Mouse (Mus musculus) adrenal gland, adult 8-10 months (tissue): ENCODE measurements around the gene Tcp11. TPM values are rescaled to one million over a fixed set of nuclear protein-coding genes. Genes with fewer than 3 reads are reported as not detected.

Experiments
- DNase-seq: peaks from one replicate; pipeline ENCODE4 v3.0.0; 2022
- total RNA-seq, 4 experiments: library from RNA; stranded (reverse); gene quantifications; 2 replicates each; pipeline ENCODE4 v1.2.4; 2022

Gene Tcp11
- total RNA-seq, 4 experiments from 2014 or later = 0.46 TPM; not detected in 3

DNA sequence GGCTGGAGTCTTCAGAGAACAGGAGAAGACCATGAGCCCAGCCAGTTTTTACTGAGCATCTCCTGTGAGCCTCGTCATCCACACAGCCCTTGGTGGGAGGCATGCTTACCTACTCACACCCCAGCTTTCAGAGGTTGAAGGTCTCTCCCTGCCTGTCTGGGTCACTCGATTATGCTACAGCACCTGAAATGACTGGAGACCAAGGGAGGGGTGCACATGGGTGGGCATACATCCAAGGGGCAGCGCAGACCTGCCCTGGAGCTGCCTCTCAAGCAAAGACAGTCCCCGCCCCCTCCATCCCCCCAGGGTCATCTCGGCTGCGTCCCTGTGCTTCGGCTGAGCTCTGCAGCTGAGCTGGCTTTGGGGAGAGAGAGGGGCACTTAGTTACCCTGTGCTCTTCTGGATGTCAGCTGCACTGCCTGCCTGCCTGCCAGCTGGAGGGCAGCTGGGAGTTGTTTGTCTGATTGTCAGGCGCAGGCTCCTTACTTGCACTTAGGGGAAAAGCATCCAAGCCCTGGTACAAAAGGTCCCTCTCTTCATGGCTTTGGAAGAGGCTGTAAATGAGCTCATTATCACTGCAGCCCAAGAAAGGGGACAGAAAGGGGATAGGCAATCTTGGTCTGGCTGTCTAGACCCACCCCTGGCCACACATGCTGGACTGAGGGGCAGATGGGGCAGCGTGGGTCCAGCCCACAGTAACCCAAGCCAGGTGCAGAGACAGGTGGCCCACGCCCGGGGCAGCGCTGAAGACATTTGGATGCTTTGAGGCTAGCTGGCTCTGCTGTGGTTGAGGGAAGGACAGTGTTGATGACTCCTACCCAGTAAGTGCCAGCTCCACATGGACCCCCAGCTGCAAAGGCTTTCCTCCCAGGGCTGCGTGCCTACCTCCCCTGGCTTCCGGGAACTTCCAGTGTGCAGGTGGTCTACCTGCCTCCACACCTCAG is 43.4 kb downstream of the Tcp11 start:
- DNase-seq = no peak

DNA sequence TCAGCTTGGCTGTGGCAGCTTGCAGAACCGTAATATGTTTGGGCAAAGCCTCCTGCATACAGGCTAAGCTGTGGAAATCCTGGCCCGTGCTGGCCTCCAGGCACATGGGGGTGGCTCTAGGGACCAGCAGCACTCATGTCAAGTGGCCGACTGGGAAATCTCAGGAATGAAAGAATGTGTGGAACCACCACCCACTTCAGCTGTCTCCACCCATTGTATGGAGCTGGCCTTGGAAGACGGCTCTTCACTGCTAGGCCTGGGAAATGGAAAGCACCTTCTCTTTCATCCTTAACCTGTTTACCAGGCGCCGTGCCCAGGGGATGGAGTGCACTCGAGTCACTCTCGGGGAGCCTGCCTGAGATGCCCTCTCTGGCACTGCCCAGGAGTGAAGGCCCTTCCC is 45.5 kb downstream of the Tcp11 start:
- no peak for DNase-seq

DNA sequence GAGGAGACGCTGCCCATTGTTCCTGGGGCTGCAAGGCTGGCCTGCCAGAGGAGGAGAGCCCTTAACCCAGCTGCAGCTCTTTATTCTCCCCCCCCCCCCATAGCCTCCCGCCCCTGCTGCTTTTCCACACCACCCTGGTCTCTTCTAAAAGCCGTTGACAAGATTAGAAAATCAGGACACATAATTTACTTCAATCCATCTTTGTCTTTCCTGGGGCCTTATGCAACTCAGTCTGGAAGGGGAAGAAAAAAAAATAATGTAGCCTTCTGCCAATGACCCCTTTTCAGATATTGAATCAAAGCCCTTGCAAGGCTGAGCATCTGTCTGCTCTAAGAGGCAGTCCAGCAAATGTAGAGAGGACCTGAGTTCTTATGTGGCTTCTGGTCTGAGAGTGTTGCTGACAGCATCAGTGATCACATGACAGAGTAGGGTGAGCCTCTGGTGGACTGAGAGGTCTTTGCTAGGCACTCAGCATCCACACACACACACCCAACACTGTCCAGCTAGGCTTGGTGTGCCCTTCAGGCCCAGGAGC is 47.3 kb downstream of the Tcp11 start:
- no peak for DNase-seq

DNA sequence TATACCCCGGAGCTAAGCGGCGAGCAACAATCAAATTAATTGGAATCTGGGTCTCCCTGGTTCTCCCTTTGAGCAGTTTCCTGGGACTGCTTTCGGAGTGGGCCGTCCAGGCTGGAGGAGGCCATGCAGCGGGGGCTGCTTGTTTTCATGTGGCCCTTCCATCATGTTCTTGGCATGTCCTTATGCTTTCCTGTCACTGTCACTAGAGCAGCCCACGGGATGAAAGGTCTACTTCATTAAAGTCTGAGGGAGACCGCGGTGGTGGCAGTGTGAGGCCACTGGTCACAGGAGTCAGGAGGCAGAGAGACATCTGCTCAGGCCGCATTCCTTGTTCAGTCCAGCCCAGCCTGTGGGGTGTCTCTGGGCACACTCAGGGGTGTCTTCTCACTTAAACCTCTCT is 48.2 kb downstream of the Tcp11 start:
- no peak for DNase-seq

DNA sequence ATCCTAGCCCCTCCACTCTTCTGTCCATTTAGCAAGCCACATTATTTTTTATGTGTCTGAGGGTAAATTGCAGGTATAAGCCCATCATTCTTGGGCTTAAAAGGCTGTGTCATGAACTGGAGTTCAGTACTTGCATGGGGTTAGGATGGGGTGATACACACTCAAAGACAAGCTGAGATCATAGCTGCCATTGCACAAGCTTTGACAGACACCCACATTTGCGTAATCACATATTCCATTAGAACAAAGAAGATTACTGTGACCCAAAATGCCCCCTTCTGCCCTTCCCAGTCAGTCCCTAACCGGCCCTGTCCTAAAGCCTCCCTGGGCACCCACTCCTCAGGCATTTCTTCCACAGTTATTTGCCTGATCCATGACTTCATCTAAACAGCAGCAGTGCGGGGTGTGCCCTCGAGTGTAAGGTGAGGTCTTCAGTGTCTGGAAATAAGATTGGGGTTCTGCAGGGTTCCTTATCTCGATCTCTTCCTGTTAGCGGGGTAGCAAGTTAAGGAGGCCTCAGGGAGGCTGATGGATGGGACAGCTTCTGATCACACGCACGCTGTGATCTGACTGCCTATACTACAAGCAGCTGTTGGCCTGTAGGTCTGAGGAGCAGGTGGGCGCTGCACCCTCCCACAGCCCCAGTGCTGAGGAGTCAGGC is 49.0 kb downstream of the Tcp11 start:
- no peak for DNase-seq

DNA sequence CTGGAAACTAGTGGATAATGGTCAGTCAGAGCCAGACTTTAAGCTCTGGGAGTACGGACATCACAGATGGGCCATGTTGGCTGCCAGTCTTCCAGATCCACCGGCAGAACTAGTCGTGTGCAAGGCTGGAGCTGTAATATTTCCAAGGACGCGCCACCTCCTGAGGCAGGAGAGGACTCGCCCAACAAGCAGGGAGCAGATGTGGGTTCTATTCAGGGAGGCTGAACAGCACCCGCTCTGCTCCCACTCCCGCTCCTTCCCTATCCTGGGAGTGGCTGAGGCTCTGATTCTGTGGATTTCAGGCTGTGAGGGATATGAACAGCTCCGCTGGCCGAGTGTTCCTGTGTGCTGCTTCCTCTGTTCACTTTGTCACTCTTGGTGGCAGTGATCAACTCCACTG is 50.0 kb downstream of the Tcp11 start:
- no peak for DNase-seq

DNA sequence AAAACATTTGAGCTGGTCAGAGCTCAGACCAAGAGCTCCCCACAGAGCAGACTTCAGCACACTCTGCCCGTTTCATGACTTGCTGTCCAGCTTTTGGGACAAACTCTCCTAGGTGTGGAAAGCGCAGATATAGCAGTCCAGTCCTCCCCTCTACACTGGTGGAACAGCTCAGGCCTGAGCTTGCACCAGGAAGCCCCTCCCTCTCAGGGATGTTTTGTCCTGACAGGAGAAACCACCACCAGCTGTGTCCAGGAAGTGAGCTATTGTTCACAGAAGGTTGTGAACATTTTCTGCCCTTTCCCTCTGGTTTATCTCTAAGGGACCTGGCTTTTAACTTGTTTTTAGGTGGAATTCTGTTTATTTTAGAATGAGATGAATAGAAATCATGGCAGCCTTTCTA is 51.1 kb downstream of the Tcp11 start:
- no peak for DNase-seq

DNA sequence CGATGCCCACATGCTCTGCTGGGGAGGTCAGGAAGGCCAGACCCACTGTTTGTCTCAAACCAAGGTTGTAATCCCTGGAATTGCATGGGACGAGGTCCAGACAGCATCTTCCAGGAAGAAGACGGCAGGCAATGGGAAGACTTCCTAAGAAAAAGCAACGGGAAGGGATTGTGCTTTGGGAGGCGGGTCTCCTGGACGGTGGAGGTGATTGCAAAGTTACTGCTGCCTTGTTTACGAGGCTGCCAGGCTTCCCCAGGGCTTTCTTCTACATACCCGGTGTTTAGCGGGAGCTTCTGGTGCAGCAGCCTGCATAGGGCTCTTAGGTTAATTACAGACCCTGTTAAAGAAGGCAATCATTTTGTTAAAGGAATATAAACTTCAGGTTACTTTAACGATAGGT is 52.2 kb downstream of the Tcp11 start:
- no peak for DNase-seq

DNA sequence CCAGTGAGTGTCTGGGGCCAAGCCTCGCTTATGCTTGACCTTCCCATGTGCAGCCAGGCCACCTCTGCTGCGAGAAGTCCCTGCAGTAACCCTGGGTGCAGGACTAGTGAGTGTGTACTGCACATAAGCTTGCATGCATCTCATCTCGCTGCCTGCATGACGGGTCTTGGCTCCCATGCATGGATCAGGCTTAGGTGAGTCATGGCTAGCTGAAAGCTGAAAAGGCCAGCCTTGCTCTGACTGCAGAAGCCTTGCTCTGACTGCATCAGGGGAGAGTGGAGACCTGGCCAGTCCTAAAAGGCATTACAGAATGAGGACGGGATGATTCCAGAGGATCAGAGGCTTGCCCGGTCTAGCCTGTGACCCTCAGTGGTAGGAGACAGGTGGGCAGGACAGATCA is 53.2 kb downstream of the Tcp11 start:
- DNase-seq = no peak

DNA sequence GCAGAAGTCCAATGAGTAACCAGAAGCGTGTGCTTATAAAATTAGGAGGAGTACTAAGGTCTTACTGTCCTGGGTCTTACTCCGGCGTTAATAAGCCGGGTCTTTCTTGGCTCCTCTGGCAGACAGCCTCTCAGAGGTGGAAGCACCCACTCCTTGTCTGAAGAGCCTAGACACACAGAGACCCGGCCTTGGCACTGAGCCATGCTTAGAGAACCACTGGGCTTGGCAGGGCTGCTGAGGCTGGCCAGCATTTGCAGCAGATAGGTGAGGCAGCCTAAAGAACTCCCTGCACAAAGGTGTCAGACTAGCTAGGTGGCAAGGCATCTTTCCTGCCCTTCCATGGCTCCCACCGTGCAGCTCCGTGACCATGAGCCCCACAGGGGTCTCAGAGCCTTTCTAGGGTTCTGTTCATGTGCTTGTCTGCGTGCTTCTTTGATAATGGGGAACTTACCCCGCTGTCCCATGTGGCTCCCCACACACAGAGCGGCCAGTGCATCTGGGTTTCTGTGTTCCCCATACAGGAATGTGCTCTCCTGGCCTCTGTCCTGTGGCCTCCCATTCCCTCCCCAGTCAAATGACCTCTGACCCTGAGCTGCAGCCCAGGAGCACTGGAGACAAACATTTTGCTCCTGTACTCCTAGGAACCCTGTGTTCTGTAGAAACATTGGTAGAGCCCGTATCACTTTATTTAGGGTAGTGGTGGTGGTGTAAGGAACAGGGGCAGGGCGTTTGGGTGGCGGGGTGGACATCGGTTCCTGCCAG is 54.1 kb downstream of the Tcp11 start:
- no peak for DNase-seq

DNA sequence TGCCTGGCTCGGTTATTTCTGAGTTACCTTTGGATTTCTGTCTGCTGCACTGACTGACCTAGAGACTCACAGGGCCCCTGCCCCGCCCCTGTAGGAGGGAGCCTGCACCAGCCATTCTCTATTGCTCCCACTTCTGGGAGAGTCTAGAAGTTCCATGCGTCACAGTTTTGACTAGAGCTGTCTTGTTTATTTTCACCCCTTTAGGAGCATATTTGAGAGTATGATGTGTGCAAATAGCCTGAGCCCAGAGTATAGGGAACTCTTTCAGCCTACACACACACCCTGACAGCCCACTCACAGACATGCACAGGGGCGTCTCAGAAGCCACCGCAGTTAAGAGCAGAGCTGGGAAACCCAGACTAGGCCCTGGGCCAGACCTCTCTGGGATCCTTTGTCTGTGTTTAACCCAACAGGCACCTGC is 54.9 kb downstream of the Tcp11 start:
- DNase-seq = no peak

DNA sequence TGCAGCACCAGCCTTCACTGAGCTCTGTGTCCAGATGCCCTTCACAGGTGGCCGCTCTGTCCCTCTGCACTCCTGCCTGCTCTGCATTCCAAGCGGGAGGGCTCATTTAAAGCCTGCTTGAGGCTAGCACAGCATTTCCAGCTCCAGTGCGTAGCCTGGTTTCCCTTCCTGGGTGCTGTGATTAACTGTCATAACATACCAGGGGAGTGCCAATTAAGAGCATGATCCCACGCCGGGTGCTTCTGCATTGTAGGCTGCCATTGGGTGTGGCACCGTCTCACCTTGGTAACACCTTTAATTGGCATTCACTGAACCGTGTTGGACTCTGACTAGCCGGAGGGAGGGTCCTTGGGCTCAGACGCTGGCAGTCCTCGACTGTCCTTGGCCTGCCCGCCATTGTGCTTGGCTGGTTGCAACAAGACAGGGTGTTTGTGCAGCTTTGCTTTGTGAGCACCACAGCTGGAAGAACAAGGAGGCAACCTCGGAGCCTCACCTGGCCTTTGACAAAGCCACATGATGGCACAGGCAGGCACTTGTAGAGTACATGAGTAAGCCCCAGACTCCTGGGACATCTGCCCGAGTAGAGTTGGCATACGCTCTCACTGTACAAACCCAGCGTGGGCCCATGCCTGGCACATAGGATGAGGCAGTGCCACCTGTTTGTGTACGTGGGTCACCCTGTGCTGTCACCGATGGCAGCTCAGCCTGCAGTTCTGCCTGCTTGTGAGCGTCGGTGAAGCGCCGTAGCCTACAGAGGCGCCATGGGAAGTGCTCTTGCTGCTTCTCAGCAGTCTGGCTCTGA is 57.4 kb downstream of the Tcp11 start:
- no peak for DNase-seq

DNA sequence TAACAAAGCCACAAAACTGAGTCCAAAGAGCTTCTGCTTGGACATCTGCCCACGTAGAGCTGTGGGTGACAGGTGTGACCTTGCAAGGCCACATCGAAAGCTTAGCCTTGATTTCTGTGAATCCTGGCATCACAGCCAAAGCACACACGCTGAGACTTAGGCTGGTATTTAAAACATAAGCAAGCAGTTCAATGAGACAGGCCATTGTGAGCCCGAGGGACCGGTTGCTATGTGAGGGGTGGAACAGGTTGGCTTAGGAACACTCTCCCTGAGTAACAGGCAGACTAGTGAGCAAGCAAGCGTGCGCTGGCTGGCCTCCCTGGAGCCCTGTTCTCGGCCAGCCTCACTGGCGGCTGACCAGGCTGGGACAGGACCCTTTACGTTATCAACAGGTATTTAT is 58.5 kb downstream of the Tcp11 start:
- no peak for DNase-seq

DNA sequence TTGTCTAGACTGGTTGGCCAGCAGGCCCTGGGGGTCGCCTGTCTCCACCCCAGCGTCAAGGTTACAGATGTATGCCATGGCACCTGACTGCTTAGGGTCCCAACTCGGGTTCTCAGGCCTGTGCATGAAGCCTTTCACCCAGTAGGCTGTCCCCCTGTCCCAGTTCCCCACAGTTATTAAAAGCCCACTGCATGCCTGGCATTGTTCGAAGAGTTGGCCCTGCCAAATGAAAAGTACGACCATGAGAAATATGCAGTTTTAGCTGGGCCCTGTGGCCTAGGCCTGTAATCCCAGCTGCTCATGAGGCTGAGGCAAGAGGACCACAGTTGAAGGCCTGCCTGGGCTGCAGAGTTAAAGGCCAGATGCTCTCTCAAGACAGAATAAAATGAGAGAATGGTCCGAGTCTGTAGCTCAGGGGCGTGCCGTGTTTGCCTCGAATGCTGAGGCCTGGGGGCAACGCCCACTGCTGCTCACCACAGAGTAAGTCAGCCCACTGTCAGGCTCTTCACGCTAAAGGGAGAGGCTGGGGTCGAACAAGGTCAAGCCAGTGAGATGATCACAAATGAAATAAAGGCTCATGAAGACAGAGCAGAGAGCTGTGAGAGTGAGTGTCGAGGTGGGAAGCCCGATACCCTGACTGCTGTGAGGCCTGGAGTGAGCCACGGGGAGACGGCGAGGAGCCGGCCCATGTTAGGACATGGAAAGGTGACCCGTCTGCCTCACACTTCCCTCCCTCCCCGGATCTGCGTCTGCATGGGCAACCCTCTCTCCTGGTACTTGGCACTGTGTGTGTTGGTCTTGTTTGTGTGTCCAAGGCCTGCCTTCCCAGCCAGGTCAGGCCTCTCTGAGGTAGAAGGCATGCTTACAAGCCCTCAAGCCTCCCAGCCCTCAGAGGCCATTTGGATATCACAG is 60.4 kb downstream of the Tcp11 start:
- DNase-seq = no peak

DNA sequence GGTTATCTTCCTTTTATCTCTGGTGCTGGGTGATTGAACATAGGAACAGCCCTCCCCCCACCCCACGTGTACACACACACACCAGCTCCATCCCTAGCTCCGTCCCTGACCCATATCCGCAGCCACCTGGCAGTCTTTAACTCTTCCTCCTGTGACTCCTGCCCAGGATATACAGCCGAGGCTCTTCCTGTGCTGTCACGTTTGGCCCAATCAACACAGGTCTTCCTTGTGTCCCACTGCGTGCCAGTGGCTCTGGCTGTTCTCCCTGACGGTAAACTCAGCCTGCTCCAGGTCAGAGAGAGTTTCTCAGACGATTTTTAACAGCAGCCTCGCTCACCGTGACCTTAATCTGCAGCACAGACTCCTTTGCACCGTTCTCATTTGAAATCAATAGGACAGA is 61.7 kb downstream of the Tcp11 start:
- no peak for DNase-seq

DNA sequence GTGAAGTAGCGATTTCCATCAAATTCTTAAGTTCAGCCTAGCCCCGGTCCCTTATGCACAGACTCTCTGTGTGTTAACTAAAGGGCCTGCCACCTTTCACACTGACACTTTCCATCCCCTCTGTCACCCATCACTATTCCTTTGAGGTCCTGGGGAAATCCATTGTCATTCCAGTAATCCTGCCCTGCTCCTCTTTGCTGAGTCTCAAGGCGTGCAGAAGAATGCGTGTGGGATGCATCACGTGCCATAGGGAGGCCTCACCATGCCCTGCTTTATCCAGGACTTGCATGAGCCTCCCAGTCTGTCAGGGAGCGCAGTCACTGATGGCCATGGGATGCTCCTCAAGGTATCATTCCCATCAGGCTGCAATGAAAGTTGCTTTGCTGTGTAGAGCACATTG is 62.1 kb downstream of the Tcp11 start:
- no peak for DNase-seq

Other genes starting within 250 kb of the Tcp11 start
- gene Snrpc, start 242.5 kb downstream of the Tcp11 start, total RNA-seq = 10 to 100 TPM; 58.4 to 66.3 (median 59.3) TPM
- gene Uhrf1bp1, start 224.2 kb downstream of the Tcp11 start, total RNA-seq = 10 to 100 TPM; 35.3 to 36.2 (median 35.8) TPM
- 10 to 100 TPM; 25.5 to 40.1 (median 32.6) TPM for gene Anks1, start 171.3 kb downstream of the Tcp11 start, total RNA-seq
- gene Taf11, start 170.8 kb downstream of the Tcp11 start, total RNA-seq = 10 to 100 TPM; 34.3 to 42.2 (median 35.7) TPM
- gene Scube3, start 61.5 kb upstream of the Tcp11 start, total RNA-seq = 10 to 100 TPM; 12.1 to 19.7 (median 15.9) TPM
- gene Zfp523, start 96.5 kb upstream of the Tcp11 start, total RNA-seq = 10 to 100 TPM; 39.2 to 62.8 (median 49.0) TPM
- 1 to 10 TPM; 2.6 to 3.4 (median 3.2) TPM for gene Def6, start 127.1 kb upstream of the Tcp11 start, total RNA-seq
- 10 to 100 TPM; 38.8 to 50.6 (median 45.4) TPM for gene Ppard, start 152.1 kb upstream of the Tcp11 start, total RNA-seq
- gene Fance, start 232.9 kb upstream of the Tcp11 start, total RNA-seq = 10 to 100 TPM; 24.9 to 45.2 (median 36.2) TPM
- 100 to 1,000 TPM; 742 to 804 (median 775) TPM for gene Rpl10a, start 247.8 kb upstream of the Tcp11 start, total RNA-seq